Mouse (Mus musculus) bone marrow macrophage, adult 2 months (primary cell): Measurements from ENCODE around the gene Cmtm1.

Experiments used
- CTCF ChIP-seq: IDR thresholded peaks from 2 replicates; pipeline ENCODE4 v1.5.1; 2012; ENCODE audit warnings: low read depth, mild to moderate bottlenecking, low read length, moderate library complexity
- POLR2A ChIP-seq: IDR thresholded peaks from 2 replicates; pipeline ENCODE4 v1.6.1; 2012; ENCODE audit warnings: mild to moderate bottlenecking, low read depth, low read length, borderline replicate concordance

DNA sequence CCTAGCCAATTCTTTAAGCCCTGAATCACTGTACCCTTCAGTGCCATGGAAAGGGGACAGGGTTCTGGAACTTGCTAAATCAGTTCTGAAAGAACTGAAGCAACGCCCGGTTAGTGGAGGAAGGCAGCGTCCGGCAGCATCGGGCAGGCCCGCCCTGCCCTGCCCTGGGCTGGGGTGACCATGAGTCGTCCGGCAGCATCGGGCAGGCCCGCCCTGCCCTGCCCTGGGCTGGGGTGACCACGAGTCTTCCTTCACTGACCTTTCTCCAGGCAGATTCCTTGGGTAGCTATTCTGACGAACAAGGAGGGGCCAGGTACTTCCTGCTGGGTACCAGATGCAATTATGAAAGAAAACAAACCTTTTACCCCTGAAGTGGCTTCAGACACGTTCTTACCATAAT is 40.1 kb upstream of the Cmtm1 start:
- TF ChIP-seq CTCF: no peak
- no peak for TF ChIP-seq POLR2A
